Mouse (Mus musculus) B cell, adult 67 days (primary cell): ENCODE results near the gene Sh3bgrl. TPM values are rescaled to one million over a fixed set of nuclear protein-coding genes. Genes with fewer than 3 reads are reported as not detected.

Experiments
- total RNA-seq, 2 experiments: library from RNA; stranded (reverse); gene quantifications; 4 replicates each; pipeline ENCODE4 v1.2.4; 2023

The Sh3bgrl gene
- total RNA-seq = 10 to 100 TPM; 58.4 to 62.3 TPM

GRCm38 (mm10) chrX:109095245-109096242 is at the start of gene Sh3bgrl:
Gene Sh3bgrl, plus strand, starts transcription at chrX:109095365.

GRCm38 (mm10) chrX:109196468-109196867 is 101.3 kb downstream of the Sh3bgrl start, which contains the start of gene Gm6377:
Gene Gm6377, plus strand, starts transcription at chrX:109196756.

Other genes with a start within 250 kb of the Sh3bgrl start
- gene Hmgn5, start 82.0 kb upstream of the Sh3bgrl start, total RNA-seq = 1 to 10 TPM; 8.9 to 9.5 TPM
- 100 to 1,000 TPM in 1 of 2 experiments, 10 to 100 TPM in 1; 72.9 to 102 TPM for gene Gm6377, start 101.4 kb downstream of the Sh3bgrl start, total RNA-seq